In genomic region chr6:72438226-72438625, GRCm38 (mm10) we compare ENCODE assay signal across 9 mouse cellular contexts. TPM values are rescaled to one million over a fixed set of nuclear protein-coding genes. Genes with fewer than 3 reads are reported as not detected.
DNase-seq lines count a peak whose midpoint lies in the region; ATAC-seq lines count a peak whose summit lies in the region.
"Had no signal": no experiment of that assay in that cellular context is flagged by ENCODE, and none has a peak within 500 bp of the region (broad histone marks: within the 10 kb centered on the region; RNA-seq: fewer than 3 reads in every experiment).

No protein-coding gene starts in this region.

- ATAC-seq in heart, embryonic 11.5 days (replicated peaks; ENCODE audit: insufficient number of reproducible peaks, low FRiP score, low TSS enrichment), result no peak
- ATAC-seq in forebrain, embryonic 16.5 days, result no peak
- no peak for ATAC-seq in midbrain, embryonic 11.5 days (ENCODE audit: low FRiP score)

- WGBS in heart, embryonic 11.5 days (ENCODE audit: insufficient replicate concordance), result 2% methylated on average over 5 of the region's 5 CpGs
- WGBS in forebrain, embryonic 16.5 days, result 3% methylated on average over 5 of the region's 5 CpGs
- WGBS in midbrain, embryonic 11.5 days, result 4% methylated on average over 5 of the region's 5 CpGs

- DNase-seq in heart, postnatal 4 days, result no peak
- DNase-seq in ES-CJ7 (ENCODE audit: low read depth, low spot score), result peak; percentile 73
- DNase-seq in midbrain, embryonic 11.5 days (ENCODE audit: low spot score, missing footprints), result peak; percentile 89
- no peak for DNase-seq in adrenal gland, adult 18-20 months (ENCODE audit: low spot score in 2 of 2)
- no peak for DNase-seq in spleen, adult 18-20 months
- DNase-seq in kidney, adult 9 months, result no peak

- H3K9ac ChIP-seq in heart, embryonic 11.5 days (ENCODE audit: low read depth, low read length), result peak overlapping the region; percentile 95
- H3K9ac ChIP-seq in forebrain, embryonic 16.5 days (replicated peaks; ENCODE audit: low read depth, low read length), result peak overlapping the region; percentile 99
- peak overlapping the region; percentile 99 for H3K9ac ChIP-seq in midbrain, embryonic 11.5 days (ENCODE audit: low read length)

- peak overlapping the region; percentile 73 for H3K4me2 ChIP-seq in heart, embryonic 11.5 days
- H3K4me2 ChIP-seq in forebrain, embryonic 16.5 days (ENCODE audit: low read length), result peak overlapping the region; percentile 89
- peak overlapping the region; percentile 80 for H3K4me2 ChIP-seq in midbrain, embryonic 11.5 days

- H3K9me3 ChIP-seq in heart, embryonic 11.5 days (replicated peaks; ENCODE audit: control insufficient read depth, low read length), result no peaks in the 10 kb centered on the region
- H3K9me3 ChIP-seq in forebrain, embryonic 16.5 days (ENCODE audit: control insufficient read depth, low read length), result no peaks in the 10 kb centered on the region
- H3K9me3 ChIP-seq in midbrain, embryonic 11.5 days (ENCODE audit: control insufficient read depth, low read length), result no peaks in the 10 kb centered on the region

- peaks cover 23% of the 10 kb centered on the region for H3K36me3 ChIP-seq in heart, embryonic 11.5 days (ENCODE audit: control insufficient read depth, insufficient read depth, low read length)
- peaks cover 29% of the 10 kb centered on the region for H3K36me3 ChIP-seq in forebrain, embryonic 16.5 days (ENCODE audit: control insufficient read depth, insufficient read depth)
- peaks cover 18% of the 10 kb centered on the region for H3K36me3 ChIP-seq in midbrain, embryonic 11.5 days (ENCODE audit: control insufficient read depth, insufficient read depth, low read length)

- H3K4me1 ChIP-seq in heart, embryonic 11.5 days (ENCODE audit: control insufficient read depth, insufficient read depth, low read length), result peaks cover 24% of the 10 kb centered on the region
- H3K4me1 ChIP-seq in forebrain, embryonic 16.5 days (replicated peaks; ENCODE audit: control insufficient read depth, insufficient read depth, low read length), result peaks cover 36% of the 10 kb centered on the region
- peaks cover 21% of the 10 kb centered on the region; the same call in 1 of the 2 replicates for H3K4me1 ChIP-seq in midbrain, embryonic 11.5 days (ENCODE audit: control insufficient read depth, insufficient read depth, low read length)

- H3K27ac ChIP-seq in heart, embryonic 11.5 days (ENCODE audit: low read depth, low read length), result peak overlapping the region; percentile 97
- no peak overlapping the region; the same call in none of the 2 replicates for H3K27ac ChIP-seq in forebrain, embryonic 16.5 days (ENCODE audit: low read length)
- H3K27ac ChIP-seq in midbrain, embryonic 11.5 days (ENCODE audit: low read depth, low read length), result no peak overlapping the region

- H3K27me3 ChIP-seq in heart, embryonic 11.5 days (ENCODE audit: control insufficient read depth, insufficient read depth, low read length), result no peaks in the 10 kb centered on the region
- H3K27me3 ChIP-seq in forebrain, embryonic 16.5 days (replicated peaks; ENCODE audit: control insufficient read depth, insufficient read depth, low read length), result no peaks in the 10 kb centered on the region
- H3K27me3 ChIP-seq in midbrain, embryonic 11.5 days (ENCODE audit: control insufficient read depth, insufficient read depth, low read length), result no peaks in the 10 kb centered on the region
- H3K27me3 ChIP-seq: Patski had no signal

- H3K4me3 ChIP-seq in heart, embryonic 11.5 days (ENCODE audit: low read depth, low read length), result peak overlapping the region; percentile 74
- peak overlapping the region; percentile 98 for H3K4me3 ChIP-seq in forebrain, embryonic 16.5 days (replicated peaks; ENCODE audit: low read length)
- peak overlapping the region; percentile 96 for H3K4me3 ChIP-seq in midbrain, embryonic 11.5 days (ENCODE audit: low read depth, low read length)

RNA-seq across cellular contexts. Expression of gene Mat2a, which starts 1.1 kb away (rescaled TPM):
- 321 and 349 TPM in 2 replicates for polyA plus RNA-seq in heart, embryonic 11.5 days (2014; fragmentation: Nextera tagmentation; extraction: Ambion mirVana)
- 100 to 1,000 TPM; 239 to 255 TPM for total RNA-seq in heart, postnatal 4 days (2021)
- polyA plus RNA-seq in forebrain, embryonic 16.5 days (2015; fragmentation: Nextera tagmentation; extraction: Ambion mirVana), result 399 TPM in 2 replicates
- polyA plus RNA-seq in midbrain, embryonic 11.5 days (2014; fragmentation: Nextera tagmentation; extraction: Ambion mirVana), result 463 and 499 TPM in 2 replicates
- total RNA-seq in adrenal gland, adult 18-20 months (2021), result 100 to 1,000 TPM; 291 to 320 TPM

RNA-seq across cellular contexts. Expression of gene Ggcx, which starts 24.1 kb away (rescaled TPM):
- polyA plus RNA-seq in heart, embryonic 11.5 days (2014; fragmentation: Nextera tagmentation; extraction: Ambion mirVana), result 23.9 and 27.1 TPM in 2 replicates
- total RNA-seq in heart, postnatal 4 days (2021), result 10 to 100 TPM; 26.8 to 28.2 TPM
- polyA plus RNA-seq in forebrain, embryonic 16.5 days (2015; fragmentation: Nextera tagmentation; extraction: Ambion mirVana), result 16.4 and 17.2 TPM in 2 replicates
- polyA plus RNA-seq in midbrain, embryonic 11.5 days (2014; fragmentation: Nextera tagmentation; extraction: Ambion mirVana), result 9.4 and 12.2 TPM in 2 replicates
- 10 to 100 TPM; 48.6 to 59.5 TPM for total RNA-seq in adrenal gland, adult 18-20 months (2021)

RNA-seq across cellular contexts. Expression of gene Vamp8, which starts 47.7 kb away (rescaled TPM):
- polyA plus RNA-seq in heart, embryonic 11.5 days (2014; fragmentation: Nextera tagmentation; extraction: Ambion mirVana), result 137 and 142 TPM in 2 replicates
- 100 to 1,000 TPM; 105 to 121 TPM for total RNA-seq in heart, postnatal 4 days (2021)
- polyA plus RNA-seq in forebrain, embryonic 16.5 days (2015; fragmentation: Nextera tagmentation; extraction: Ambion mirVana), result 14.4 and 14.6 TPM in 2 replicates
- 27.6 and 32.0 TPM in 2 replicates for polyA plus RNA-seq in midbrain, embryonic 11.5 days (2014; fragmentation: Nextera tagmentation; extraction: Ambion mirVana)
- 100 to 1,000 TPM; 111 to 140 TPM for total RNA-seq in adrenal gland, adult 18-20 months (2021)

RNA-seq across cellular contexts. Expression of gene Vamp5, which starts 58.0 kb away (rescaled TPM):
- polyA plus RNA-seq in heart, embryonic 11.5 days (2014; fragmentation: Nextera tagmentation; extraction: Ambion mirVana), result 55.3 and 59.2 TPM in 2 replicates
- 10 to 100 TPM; 33.4 to 36.0 TPM for total RNA-seq in heart, postnatal 4 days (2021)
- 10.5 and 12.6 TPM in 2 replicates for polyA plus RNA-seq in forebrain, embryonic 16.5 days (2015; fragmentation: Nextera tagmentation; extraction: Ambion mirVana)
- polyA plus RNA-seq in midbrain, embryonic 11.5 days (2014; fragmentation: Nextera tagmentation; extraction: Ambion mirVana), result 13.4 and 15.4 TPM in 2 replicates
- total RNA-seq in adrenal gland, adult 18-20 months (2021), result 10 to 100 TPM; 22.9 to 25.5 TPM

Comparison
In these comparisons a context has a peak if more than half of its experiments do, and no peak if none do; other contexts are left out.
1. DNase-seq: peak in ES-CJ7 (single experiment) and midbrain, embryonic 11.5 days (single experiment); none in heart, postnatal 4 days (single experiment), adrenal gland, adult 18-20 months (0 of 2), spleen, adult 18-20 months (0 of 2) and kidney, adult 9 months (single experiment).
2. Peak in every context shown above with its lines, with median percentiles within 50 percentile points of each other: H3K4me2 ChIP-seq, H3K4me3 ChIP-seq and H3K9ac ChIP-seq.